Mouse (Mus musculus) liver, postnatal 0 days (tissue): ENCODE measurements around the gene Mybbp1a.

Experiments used
- CTCF ChIP-seq: sonication (generic); IDR thresholded peaks from 2 replicates; pipeline ENCODE4 v1.5.1; 2016; ENCODE audit warnings: antibody characterized with exemption, low read depth
- EP300 ChIP-seq: IDR thresholded peaks from 2 replicates; pipeline ENCODE4 v1.6.1; 2016; ENCODE audit warnings: antibody characterized with exemption, low read depth, mild to moderate bottlenecking

DNA sequence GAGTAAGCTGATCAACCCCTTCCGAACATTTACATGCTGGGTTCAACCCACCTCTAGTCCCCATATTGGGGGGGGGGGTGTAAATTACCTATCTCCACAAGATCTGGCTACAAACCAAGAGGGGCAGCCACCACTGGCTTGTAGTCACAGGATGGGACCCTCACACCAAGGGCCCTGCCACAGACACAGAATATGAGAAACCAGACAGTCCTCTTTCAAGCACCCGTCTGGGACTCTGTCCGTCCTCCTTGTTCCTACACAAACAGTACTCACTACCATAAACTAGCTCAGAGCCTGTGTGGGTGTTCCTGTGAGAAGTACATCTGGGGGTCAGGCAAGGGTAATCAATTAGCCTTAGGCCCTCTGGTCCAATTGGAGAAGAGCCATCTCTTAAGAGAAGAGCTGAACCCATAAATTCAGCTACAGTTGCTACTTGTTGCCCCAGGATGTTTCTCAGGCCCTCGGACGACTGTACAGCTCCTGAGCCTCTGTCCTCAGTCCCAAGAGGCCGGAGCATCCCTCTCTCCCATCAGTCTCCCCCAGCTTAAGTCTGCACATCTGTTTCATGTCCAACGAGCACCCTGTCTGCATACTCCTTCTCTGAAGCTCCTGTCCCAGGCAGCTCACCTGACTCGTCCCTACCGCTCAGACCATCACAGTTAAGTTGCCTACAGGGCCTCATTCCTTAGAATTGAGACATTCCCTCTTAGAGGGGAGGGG is 32.5 kb upstream of the Mybbp1a start:
- TF ChIP-seq EP300 (no peak), CTCF (no peak)
